In the genomic region with DNA sequence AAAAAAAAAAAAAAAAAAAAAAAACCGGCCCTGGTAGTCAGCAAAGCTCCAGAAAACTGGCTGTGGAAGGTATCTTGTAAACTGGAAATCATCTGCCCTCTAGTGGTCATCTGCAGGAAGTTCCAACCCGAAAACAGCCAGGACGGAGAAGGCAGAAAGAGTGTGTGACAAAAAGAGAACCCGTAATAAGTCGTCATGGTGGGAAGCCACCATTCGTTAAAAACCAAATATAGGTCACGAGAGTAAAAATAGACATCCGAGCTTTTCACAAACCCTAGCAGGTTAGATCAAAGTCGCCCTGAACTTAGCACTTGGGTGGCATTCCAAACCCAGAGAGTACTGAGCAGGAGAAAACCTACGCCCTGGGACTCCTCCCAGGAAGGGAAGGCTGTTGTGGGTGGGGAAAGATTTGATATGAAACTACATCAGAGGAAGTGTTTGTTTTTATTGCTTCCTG, we compare ENCODE assay signal across 8 mouse cellular contexts. TPM values are rescaled to one million over a fixed set of nuclear protein-coding genes. Genes with fewer than 3 reads are reported as not detected.
DNase-seq lines count a peak whose midpoint lies in the region; ATAC-seq and TF ChIP-seq lines count a peak whose summit lies in the region.

No protein-coding gene starts in this region.

- no peak overlapping the region for H3K27ac ChIP-seq in embryonic facial prominence, embryonic 13.5 days
- no peak overlapping the region for H3K27ac ChIP-seq in heart, embryonic 11.5 days (ENCODE audit: low read depth, low read length)
- H3K27ac ChIP-seq in kidney, embryonic 15.5 days: peak overlapping the region; percentile 69; the same call in 1 of the 2 replicates
- H3K27ac ChIP-seq in limb, embryonic 15.5 days: no peak overlapping the region
- no peak overlapping the region for H3K27ac ChIP-seq in midbrain, postnatal 0 days (ENCODE audit: low read depth, low read length)

- 12% methylated on average over 10 of the region's 10 CpGs for WGBS in embryonic facial prominence, embryonic 13.5 days
- WGBS in heart, embryonic 11.5 days (ENCODE audit: insufficient replicate concordance): 12% methylated on average over 10 of the region's 10 CpGs
- WGBS in kidney, embryonic 15.5 days: 9% methylated on average over 10 of the region's 10 CpGs
- WGBS in limb, embryonic 15.5 days: 9% methylated on average over 10 of the region's 10 CpGs
- WGBS in midbrain, postnatal 0 days: 13% methylated on average over 10 of the region's 10 CpGs

- peak; percentile 85 for TF ChIP-seq CTCF in midbrain, postnatal 0 days (IDR thresholded peaks at IDR 0.05)

- 0 out of 2 replicates have a peak overlapping the region, but pooled peaks have one; percentile 49 for H3K9ac ChIP-seq in embryonic facial prominence, embryonic 13.5 days
- no peak overlapping the region for H3K9ac ChIP-seq in heart, embryonic 11.5 days (ENCODE audit: low read depth, low read length)
- peak overlapping the region; percentile 35; the same call in 1 of the 2 replicates for H3K9ac ChIP-seq in kidney, embryonic 15.5 days
- no peak overlapping the region for H3K9ac ChIP-seq in limb, embryonic 15.5 days
- H3K9ac ChIP-seq in midbrain, postnatal 0 days (replicated peaks; ENCODE audit: low read length, poor library complexity, severe bottlenecking): no peak overlapping the region

- no peaks in the 10 kb centered on the region for H3K36me3 ChIP-seq in embryonic facial prominence, embryonic 13.5 days
- no peaks in the 10 kb centered on the region for H3K36me3 ChIP-seq in heart, embryonic 11.5 days (ENCODE audit: control insufficient read depth, insufficient read depth, low read length)
- H3K36me3 ChIP-seq in kidney, embryonic 15.5 days: no peaks in the 10 kb centered on the region
- H3K36me3 ChIP-seq in limb, embryonic 15.5 days: no peaks in the 10 kb centered on the region
- no peaks in the 10 kb centered on the region for H3K36me3 ChIP-seq in midbrain, postnatal 0 days (ENCODE audit: insufficient read depth, low read length)

- no peaks in the 10 kb centered on the region for H3K9me3 ChIP-seq in embryonic facial prominence, embryonic 13.5 days
- H3K9me3 ChIP-seq in heart, embryonic 11.5 days (replicated peaks; ENCODE audit: control insufficient read depth, low read length): no peaks in the 10 kb centered on the region
- no peaks in the 10 kb centered on the region for H3K9me3 ChIP-seq in kidney, embryonic 15.5 days (replicated peaks)
- no peaks in the 10 kb centered on the region for H3K9me3 ChIP-seq in limb, embryonic 15.5 days
- H3K9me3 ChIP-seq in midbrain, postnatal 0 days (ENCODE audit: low read length): no peaks in the 10 kb centered on the region

- 0 out of 2 replicates have a peak overlapping the region, but pooled peaks have one; percentile 16 for H3K4me3 ChIP-seq in embryonic facial prominence, embryonic 13.5 days
- H3K4me3 ChIP-seq in heart, embryonic 11.5 days (ENCODE audit: low read depth, low read length): no peak overlapping the region
- H3K4me3 ChIP-seq in kidney, embryonic 15.5 days (replicated peaks): peak overlapping the region; percentile 33
- peak overlapping the region; percentile 16 for H3K4me3 ChIP-seq in limb, embryonic 15.5 days
- H3K4me3 ChIP-seq in midbrain, postnatal 0 days (ENCODE audit: low read depth, low read length): no peak overlapping the region

- H3K4me2 ChIP-seq in embryonic facial prominence, embryonic 13.5 days: peak overlapping the region; percentile 46
- peak overlapping the region; percentile 49 for H3K4me2 ChIP-seq in heart, embryonic 11.5 days
- peak overlapping the region; percentile 47 for H3K4me2 ChIP-seq in kidney, embryonic 15.5 days
- peak overlapping the region; percentile 38 for H3K4me2 ChIP-seq in limb, embryonic 15.5 days
- peak overlapping the region; percentile 23 for H3K4me2 ChIP-seq in midbrain, postnatal 0 days (ENCODE audit: low read depth, low read length, poor library complexity, severe bottlenecking)

- ATAC-seq in embryonic facial prominence, embryonic 13.5 days (ENCODE audit: insufficient number of reproducible peaks, insufficient read depth, low FRiP score, low TSS enrichment, low read depth): no peak
- ATAC-seq in heart, embryonic 11.5 days (replicated peaks; ENCODE audit: insufficient number of reproducible peaks, low FRiP score, low TSS enrichment): no peak; the same call in 1 of the 2 replicates
- ATAC-seq in kidney, embryonic 15.5 days (replicated peaks; ENCODE audit: low FRiP score): peak; percentile 68
- no peak for ATAC-seq in limb, embryonic 15.5 days (ENCODE audit: insufficient number of reproducible peaks, low FRiP score, low TSS enrichment, low read depth)
- ATAC-seq in midbrain, postnatal 0 days (ENCODE audit: low FRiP score): peak; percentile 65; the same call in 1 of the 2 replicates

- H3K4me1 ChIP-seq in embryonic facial prominence, embryonic 13.5 days: peaks cover 7% of the 10 kb centered on the region
- no peaks in the 10 kb centered on the region for H3K4me1 ChIP-seq in heart, embryonic 11.5 days (ENCODE audit: control insufficient read depth, insufficient read depth, low read length)
- H3K4me1 ChIP-seq in kidney, embryonic 15.5 days: peaks cover 13% of the 10 kb centered on the region
- peaks cover 15% of the 10 kb centered on the region for H3K4me1 ChIP-seq in limb, embryonic 15.5 days
- no peaks in the 10 kb centered on the region for H3K4me1 ChIP-seq in midbrain, postnatal 0 days (ENCODE audit: insufficient read depth, low read length)

- peak; percentile 58 to 74 for DNase-seq in CD8-positive naive resting alpha-beta T cell, adult 2 months (ENCODE audit: low read depth in 2 of 2, low spot score in 2 of 2)
- DNase-seq in adrenal gland, postnatal 36 days: peak; percentile 46 to 64
- peak; percentile 92 for DNase-seq in midbrain, postnatal 0 days (ENCODE audit: low spot score)
- DNase-seq in telencephalon, adult 2 months (ENCODE audit: low read depth, low spot score): peak; percentile 59

- no peaks in the 10 kb centered on the region for H3K27me3 ChIP-seq in embryonic facial prominence, embryonic 13.5 days
- no peaks in the 10 kb centered on the region for H3K27me3 ChIP-seq in heart, embryonic 11.5 days (ENCODE audit: control insufficient read depth, insufficient read depth, low read length)
- no peaks in the 10 kb centered on the region for H3K27me3 ChIP-seq in kidney, embryonic 15.5 days
- no peaks in the 10 kb centered on the region for H3K27me3 ChIP-seq in limb, embryonic 15.5 days
- no peaks in the 10 kb centered on the region for H3K27me3 ChIP-seq in midbrain, postnatal 0 days (ENCODE audit: insufficient read depth, low read length)

RNA-seq across cellular contexts. Expression of a gene that starts 45.9 kb away (rescaled TPM):
- not detected for total RNA-seq in adrenal gland, postnatal 36 days (2021)
- 15.9 and 21.6 TPM in 2 replicates for polyA plus RNA-seq in embryonic facial prominence, embryonic 13.5 days (2015; fragmentation: Nextera tagmentation; extraction: Ambion mirVana)
- polyA plus RNA-seq in heart, embryonic 11.5 days (2014; fragmentation: Nextera tagmentation; extraction: Ambion mirVana): 0.70 TPM in 1 of 2 replicates, not detected in the other
- polyA plus RNA-seq in kidney, embryonic 15.5 days (2015; fragmentation: Nextera tagmentation; extraction: Ambion mirVana): 6.4 and 6.9 TPM in 2 replicates
- polyA plus RNA-seq in limb, embryonic 15.5 days (2015; fragmentation: Nextera tagmentation; extraction: Ambion mirVana): 6.0 and 7.7 TPM in 2 replicates
- 0.85 TPM in 1 of 2 replicates, not detected in the other for total RNA-seq in midbrain, postnatal 0 days (2014; rRNA removed)
- 5.0 and 5.2 TPM in 2 replicates for polyA plus RNA-seq in midbrain, postnatal 0 days (2015; fragmentation: Nextera tagmentation; extraction: Ambion mirVana)

Comparison
In these comparisons a context has a peak if more than half of its experiments do, and no peak if none do; other contexts are left out.
1. ATAC-seq: peak in kidney, embryonic 15.5 days (single experiment) and midbrain, postnatal 0 days (single experiment); none in embryonic facial prominence, embryonic 13.5 days (single experiment), heart, embryonic 11.5 days (single experiment) and limb, embryonic 15.5 days (single experiment).
2. H3K4me3 ChIP-seq: peak in embryonic facial prominence, embryonic 13.5 days (single experiment), kidney, embryonic 15.5 days (single experiment) and limb, embryonic 15.5 days (single experiment); none in heart, embryonic 11.5 days (single experiment) and midbrain, postnatal 0 days (single experiment).
3. H3K9ac ChIP-seq: peak in embryonic facial prominence, embryonic 13.5 days (single experiment) and kidney, embryonic 15.5 days (single experiment); none in heart, embryonic 11.5 days (single experiment), limb, embryonic 15.5 days (single experiment) and midbrain, postnatal 0 days (single experiment).
4. Peak in every context shown above with its lines, with median percentiles within 50 percentile points of each other: DNase-seq and H3K4me2 ChIP-seq.